Mouse (Mus musculus) CH12F3 (cell line): Measurements from ENCODE around the gene Capn8.

Source experiments
- in situ Hi-C: fragments of 300-500 bp; cut with MboI; formaldehyde crosslinking; loops from 2 replicates; pipeline ENCODE4 v1.14.3; 2020; ENCODE audit warnings: low sequenced_read_pairs

Capn8 gene

DNA sequence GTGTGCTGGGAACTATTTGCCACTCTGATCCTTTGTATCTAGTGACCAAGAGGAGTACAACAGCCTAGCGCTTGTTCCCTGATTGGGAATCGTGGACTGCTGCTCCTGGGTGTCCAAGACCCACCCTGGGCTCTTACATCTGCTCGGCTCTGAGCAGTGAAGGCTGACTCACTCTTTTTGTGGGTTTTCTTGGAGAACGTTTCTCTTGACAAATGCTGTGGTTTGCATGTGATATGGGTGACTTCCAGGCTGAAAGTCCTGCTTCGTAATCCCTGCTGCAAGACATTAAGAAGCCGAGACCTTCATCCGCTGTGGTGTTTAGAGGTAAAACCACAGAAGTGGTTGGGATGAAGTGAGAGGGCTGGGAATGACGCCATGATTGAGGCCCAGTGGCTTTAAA lies 21.7 kb upstream of the Capn8 start:
- in situ Hi-C loops: loop anchor here (10.0 to 25.0 kb wide), 2 partner anchors 406 to 648 kb away; no protein-coding TSS in a partner anchor

DNA sequence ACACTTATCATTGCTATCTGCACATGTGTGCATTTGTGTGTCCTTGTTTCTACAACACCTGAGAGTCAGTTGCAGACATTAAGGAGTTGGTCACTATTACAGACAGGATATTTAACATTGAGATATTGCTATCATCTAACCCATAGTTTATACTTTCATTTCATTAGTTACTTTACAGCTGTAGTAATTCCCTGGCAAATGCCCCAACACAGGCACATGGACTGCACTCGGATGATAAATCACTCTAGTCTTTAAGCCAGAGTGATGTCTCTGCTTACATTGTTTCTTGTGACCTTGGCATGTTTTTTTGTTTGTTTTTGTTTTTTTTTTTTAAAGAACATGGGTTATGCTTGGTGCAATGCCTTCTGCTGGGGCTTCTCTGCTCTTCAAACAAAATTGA lies 20.9 kb upstream of the Capn8 start:
- in situ Hi-C loops: loop anchor here (10.0 to 25.0 kb wide), 2 partner anchors 407 to 649 kb away; no protein-coding TSS in a partner anchor

DNA sequence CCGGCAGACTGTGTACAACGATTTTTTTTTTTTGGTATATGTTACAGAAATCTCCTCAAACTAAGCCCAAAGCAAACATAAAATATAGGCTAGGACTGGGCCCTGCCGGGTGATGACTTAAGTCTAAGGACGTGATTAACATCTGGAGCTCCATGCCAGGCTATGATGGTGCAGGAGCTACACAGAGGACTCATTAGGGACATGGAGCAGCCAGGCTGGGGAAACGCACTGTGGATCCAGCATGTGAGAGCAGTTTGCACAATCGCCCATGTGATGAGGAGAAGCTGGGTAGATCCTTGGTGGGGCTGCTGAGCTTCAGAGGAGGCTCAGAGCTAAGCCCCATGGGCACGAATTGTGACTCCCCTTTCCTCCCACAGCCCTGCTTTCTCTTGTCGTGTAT lies 14.0 kb upstream of the Capn8 start:
- in situ Hi-C loops: loop anchor here (25.0 kb wide), 1 partner anchor 687 kb away; no protein-coding TSS in a partner anchor

DNA sequence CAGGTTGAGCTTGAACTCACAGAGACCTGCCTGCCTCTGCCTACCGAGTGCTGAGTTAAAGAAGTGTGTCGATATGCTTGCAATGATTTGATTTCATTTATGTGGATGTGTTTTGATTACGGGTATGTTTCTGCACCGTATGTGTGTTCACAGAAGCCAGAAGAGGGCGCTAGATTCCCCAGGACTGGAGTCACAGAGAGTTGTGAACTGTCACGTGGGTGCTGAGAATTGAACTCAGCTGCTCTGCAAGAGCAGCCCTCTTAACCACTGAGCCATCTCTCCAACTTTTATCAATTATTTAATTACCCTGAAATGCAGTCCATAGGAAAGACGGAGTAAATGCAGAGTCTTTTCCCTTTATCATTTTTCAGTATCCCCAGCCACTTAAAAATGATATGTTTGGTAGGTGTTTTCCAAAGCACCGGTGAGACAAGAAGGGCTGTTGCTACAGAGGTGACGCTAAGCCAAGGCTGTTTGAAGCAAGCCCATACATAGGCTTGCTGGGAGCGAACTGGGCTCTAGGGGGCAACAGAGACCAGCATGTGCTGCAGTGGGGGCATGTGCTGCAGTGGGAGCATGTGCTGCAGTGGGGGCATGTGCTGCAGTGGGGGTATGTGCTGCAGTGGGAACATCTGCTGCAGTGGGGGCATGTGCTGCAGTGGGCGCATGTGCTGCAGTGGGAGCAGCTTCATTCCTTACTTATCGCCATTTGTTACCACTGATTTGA lies 11.0 kb upstream of the Capn8 start:
- in situ Hi-C loops: loop anchor here (25.0 kb wide), 1 partner anchor 683 kb away; no protein-coding TSS in a partner anchor

DNA sequence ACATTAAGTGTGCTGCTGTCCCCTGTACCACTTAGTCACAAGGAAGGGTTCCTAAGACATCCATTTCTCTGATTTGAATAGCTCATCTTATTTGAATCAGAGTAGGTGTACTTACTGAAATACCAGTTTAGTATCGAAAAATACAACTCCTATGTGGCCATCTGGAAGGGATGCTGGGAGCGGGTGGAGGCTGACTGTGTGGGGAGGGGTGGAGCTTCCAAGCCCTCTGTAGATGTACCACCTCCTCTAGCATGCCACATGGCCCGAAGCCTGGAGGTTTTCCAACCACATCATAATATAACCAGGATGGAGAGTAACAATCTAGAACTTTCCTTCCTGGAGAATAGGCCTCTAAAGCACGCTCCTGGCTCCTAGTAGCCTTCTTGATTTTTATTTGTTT lies 6.5 kb upstream of the Capn8 start:
- in situ Hi-C loops: loop anchor here (25.0 kb wide), 1 partner anchor 679 kb away; no protein-coding TSS in a partner anchor

DNA sequence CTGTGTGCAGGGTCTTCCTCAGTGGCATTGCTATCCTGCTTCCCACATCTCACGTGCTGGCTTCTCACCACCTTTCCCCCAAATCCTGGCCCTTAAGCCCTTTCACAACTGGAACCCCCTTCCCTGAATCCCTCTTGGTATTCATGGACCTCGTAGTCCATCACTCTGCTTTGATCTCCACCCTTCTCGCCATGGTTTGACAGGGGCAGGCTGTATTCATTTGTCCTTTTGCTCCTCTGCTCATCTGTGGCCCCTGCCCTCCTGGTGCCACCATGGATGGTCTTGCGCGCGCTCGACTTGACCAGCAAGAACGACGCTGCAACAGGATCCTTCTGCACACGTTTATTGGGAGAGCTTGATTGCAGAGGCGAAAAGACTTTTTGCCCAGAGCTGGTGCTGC lies 5.3 kb upstream of the Capn8 start:
- in situ Hi-C loops: loop anchor here (25.0 kb wide), 1 partner anchor 678 kb away; no protein-coding TSS in a partner anchor

DNA sequence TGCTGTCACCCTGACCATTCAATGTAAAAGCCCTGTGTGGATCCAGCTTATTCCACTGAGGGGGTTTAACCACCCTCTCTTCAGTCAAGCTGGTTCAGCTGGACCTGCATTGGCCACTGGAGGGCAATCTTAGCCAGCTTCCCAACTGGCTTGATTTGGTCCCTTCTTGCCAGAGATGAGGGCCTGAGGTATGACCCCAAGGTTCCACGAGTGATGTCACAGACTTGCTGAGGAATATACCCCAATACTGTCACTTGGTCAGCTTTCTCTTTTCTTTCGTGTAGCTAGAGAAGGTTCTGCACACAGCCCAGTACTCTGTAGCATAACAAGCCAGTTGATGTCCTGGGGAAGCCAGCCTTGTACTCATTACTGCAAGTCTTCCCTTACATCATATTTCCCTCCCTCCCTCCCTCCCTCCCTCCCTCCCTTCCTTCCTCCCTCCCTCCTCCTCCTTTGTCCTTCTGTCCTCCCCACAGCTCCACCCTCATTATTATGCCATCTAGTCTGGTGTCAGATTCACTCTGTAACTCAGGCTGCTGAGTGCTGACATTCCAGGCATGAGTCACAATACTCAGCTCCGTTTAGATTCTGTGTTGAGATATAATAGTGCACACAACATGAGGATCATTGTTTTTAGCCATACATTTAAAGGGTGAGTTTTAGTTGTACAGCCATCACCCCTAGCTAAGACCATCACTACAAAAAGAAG lies 4.3 kb upstream of the Capn8 start:
- in situ Hi-C loops: loop anchor here (25.0 kb wide), 1 partner anchor 677 kb away; no protein-coding TSS in a partner anchor

DNA sequence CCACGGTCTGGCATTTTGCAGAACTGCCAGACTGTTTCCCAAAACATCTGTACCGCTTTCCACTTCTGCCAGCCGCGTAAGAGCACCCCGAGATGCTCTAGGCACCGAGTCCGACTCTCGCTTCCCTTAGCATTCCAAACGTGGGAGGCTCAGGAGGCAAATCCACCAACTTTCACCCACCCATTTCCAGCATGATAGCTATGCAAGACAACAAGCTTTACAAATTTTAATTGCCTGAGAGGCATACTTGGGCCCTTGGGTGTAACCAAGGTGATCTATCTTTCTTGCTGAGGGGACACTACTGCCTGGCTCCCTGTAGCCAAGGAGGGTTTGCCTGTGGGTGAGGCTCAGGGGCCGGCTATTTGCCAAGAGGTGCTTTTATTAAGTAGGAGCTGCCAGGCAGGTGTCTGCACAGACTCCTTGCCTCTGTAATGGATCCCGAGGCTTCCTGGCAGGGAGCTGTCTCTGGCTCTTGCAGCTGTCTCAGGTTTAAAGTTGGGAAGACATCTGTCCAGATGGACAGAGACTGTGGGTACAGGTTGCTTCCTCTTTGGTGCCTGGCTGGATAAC lies 2.8 kb upstream of the Capn8 start:
- in situ Hi-C loops: loop anchor here (25.0 kb wide), 1 partner anchor 675 kb away; no protein-coding TSS in a partner anchor

DNA sequence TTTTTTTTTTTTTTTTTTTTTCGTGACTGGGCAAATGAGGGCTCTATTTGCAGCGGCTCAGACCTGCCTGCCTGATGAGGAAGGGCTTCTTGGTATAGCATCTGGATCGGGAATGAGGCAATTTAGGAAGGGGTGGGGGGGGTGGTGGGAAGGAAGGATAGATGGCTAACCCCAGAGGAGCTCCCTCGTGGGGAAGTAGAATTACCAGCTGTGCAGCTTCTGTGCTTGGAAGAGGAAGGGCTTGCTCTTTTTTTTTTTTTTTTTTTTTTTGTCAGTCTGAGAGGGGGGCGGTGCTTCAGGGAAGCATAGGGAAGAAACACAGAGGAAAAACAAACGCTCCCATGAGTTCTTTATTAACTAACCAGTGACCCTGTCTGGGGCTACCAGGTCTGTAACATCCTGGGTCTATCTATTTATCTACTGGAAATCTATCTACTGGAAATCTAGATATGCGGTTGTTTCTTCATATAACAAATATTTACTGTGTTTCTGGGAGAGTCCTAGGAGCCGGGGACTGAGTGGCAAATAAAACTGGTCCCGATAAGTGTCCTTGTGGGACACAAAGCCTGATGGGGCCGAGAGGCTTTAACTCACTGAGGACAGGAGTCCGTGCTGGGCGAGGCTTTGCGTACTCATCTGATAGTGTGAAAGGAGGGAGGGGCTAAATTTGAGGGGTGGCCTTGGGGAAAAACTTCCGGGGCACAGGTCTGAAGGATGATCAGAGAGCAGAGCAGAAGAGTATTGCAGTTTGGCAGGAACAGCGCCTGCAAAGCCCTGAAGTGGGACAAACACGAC lies 2.0 kb upstream of the Capn8 start:
- in situ Hi-C loops: loop anchor here (25.0 kb wide), 1 partner anchor 675 kb away; no protein-coding TSS in a partner anchor

DNA sequence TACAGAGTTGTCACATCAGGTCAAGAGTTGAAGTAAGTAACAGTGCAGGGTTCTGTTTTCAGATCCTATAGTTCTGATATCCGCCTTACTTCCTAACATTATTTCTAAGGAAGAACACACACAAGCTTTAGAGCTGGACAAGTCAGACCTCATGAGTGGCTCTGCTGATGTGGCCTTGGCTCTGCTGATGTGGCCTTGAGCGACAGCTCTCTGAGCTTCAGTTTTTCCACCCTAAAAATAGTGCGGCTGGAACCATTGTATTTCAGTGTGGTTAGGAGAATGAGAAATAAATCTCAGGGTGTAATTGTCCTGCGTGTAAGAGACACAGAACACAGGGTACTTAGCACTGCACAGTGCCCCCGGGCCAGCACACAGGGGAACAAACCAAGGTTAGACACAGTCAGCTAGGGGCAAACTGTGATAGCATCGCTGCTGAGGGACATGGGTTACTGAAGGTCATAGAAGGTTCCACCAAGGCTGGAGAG lies 586 bp downstream of the Capn8 start:
- in situ Hi-C loops: loop anchor here (25.0 kb wide), 1 partner anchor 672 kb away; no protein-coding TSS in a partner anchor

DNA sequence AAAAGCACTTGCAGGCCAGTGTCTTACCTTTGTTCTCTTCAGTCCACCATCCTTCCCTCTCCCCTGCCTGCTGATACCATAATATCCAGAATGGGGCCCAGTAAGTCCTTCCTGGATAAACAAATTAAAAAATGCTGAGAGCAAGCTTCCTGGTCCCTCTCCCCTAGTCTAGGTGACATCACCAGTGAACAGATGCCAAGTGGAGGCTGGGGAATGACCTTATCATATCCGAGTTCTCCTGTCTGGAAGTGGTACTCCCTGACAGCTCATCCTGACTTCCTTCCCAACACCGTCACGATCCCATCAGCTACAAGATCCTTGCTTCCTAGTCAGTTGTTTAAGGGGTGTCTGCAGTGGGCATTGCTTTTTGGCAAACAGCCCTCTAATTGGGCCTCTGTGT lies 6.3 kb downstream of the Capn8 start:
- in situ Hi-C loops: loop anchor here (25.0 kb wide), 1 partner anchor 666 kb away; no protein-coding TSS in a partner anchor

DNA sequence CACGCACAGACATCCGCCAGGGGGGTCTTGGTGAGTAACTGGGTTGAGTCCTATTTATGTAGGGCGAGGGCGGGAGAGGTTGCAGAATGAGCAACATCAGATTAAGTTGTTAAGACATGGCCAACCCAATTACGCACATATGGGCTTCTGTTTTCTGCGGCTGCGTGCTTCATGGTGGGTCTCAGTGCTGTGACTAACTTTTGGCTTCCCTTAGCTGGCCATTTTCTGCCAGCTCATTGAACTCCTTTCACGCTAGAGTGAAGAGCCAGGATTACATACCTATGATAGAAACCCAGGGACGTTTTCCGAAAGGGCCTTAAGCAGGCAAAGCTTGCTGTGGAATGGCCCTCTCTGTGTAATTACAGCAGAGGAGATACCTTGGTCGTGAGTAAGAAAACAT lies 7.2 kb downstream of the Capn8 start:
- in situ Hi-C loops: loop anchor here (25.0 kb wide), 1 partner anchor 665 kb away; no protein-coding TSS in a partner anchor

DNA sequence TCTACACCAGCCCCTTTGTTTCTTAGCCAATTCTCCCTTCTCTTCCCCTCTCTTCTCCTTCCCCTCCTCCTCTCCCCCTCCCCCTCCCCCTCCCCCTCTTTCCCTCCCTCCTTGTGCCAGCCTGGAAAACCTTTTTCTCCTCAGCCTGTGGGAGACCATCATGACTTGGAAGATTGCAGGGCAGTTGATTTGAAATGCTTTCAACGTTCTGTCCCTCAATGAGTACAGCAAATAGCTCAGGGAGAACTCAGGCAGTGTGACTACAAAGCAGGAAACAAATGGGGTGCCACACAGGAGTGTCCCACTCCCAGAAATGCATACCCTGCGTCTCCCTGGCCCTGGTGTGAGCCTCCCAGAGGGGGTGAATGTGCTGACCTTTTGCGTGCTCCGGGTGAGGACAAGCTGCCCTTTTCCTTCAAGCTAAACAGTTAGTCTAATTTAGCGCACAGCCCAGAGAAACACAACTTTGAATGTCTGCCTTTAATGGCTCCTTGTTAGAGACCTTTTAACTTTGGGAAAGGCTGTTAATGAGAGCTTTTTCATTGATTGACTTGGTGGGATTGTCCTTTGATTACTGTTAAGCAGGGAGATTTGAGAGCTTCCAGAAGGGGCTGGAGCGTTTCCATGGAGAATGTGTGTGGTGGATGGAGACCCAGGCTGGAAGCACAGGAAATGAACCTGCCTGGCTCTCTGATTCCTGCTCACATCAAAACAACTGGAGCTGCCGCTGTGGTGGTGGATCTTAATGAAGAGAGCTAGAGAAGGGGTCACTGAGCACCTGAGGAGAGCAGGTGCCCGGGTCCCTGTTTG lies 9.3 kb downstream of the Capn8 start:
- in situ Hi-C loops: loop anchor here (25.0 kb wide), 1 partner anchor 663 kb away; no protein-coding TSS in a partner anchor

DNA sequence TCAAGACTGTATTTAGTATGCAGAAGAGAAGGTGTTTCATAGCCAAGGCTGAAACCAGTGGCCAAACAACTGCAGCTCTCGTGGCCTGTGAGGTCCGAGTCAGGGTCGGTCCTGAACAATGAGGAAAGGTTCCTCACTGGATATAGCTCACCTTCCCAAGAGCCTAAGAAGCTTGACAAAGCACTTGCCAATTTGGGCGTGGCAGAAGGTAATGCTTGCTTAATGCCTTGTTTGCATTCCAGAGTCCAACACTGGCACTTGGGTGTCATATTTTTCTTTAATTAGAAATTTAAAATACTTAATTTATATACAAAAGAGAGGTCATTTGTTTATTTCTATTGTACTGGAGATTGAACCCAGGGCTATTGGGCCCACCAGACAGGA lies 9.9 kb downstream of the Capn8 start:
- in situ Hi-C loops: loop anchor here (25.0 kb wide), 1 partner anchor 663 kb away; no protein-coding TSS in a partner anchor

DNA sequence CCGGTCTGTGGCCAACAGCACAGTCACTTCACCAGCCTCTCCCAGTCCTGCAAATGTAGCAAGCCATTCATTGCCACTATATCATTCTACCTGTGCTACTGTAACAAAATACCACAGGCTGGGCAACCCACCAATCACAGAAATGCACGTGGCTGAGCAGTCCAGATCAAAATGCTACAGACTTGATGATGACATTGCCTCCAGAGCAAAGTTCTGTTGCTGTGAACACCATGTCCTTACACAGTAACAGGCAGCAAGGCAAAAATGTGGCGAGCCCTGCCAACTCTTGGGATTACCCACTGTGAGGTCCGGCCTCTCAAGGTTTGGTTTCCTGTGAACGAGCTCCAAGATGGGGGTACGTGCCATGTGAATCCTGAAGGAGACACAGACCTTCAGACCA lies 19.4 kb downstream of the Capn8 start:
- in situ Hi-C loops: no loop called here

DNA sequence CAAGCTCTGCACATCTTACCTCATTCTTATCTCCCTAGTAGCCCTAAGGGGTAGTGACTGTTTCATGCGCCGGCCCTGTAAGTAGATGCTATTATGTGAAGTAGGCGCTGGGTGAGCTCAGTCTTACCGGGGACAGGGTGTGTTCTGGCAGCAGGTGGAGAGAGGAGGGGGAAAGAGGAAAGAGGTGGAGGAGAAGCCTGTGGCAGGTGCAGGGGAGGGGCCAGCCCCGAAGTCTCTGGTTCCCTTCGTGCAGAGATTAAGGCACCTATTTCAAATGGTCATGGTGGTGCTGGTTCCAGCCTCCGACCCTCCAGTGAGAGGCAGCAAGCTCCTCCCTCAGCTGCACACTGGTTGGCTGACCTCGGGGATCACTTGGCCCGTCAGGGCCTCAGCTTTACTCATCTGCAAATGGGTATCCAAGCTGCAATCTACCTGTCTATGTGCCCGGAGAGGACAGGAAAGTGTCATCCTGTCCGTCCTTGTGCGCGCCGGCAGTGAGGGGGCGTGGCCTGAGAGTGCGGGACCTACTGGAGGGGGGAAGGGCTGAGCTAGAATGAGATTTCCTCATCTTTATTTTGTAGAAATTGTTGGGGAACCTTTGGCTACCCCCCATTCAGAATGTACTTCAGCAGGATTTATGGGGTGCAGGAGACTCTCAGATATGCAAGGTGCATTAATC lies 20.5 kb downstream of the Capn8 start:
- in situ Hi-C loops: no loop called here

DNA sequence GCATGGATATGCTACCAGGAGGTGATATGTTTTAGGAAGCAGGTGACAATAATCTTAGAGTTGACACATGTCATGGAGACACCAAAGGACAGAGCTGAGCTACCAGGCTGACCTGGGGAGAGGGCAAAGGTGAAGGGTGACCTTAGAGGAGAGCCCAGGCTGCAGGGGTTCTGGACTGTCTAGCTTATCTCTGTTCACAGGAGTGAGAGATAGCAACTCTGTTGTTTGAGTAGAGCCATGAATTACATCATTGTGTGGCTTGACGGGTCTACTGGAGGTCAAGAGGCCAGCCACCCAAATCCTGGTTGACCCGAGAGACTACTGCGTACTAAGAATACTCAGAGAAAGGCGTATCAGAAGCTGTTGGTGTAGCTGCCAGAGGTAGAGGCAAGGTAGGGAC lies 22.9 kb downstream of the Capn8 start:
- in situ Hi-C loops: no loop called here

DNA sequence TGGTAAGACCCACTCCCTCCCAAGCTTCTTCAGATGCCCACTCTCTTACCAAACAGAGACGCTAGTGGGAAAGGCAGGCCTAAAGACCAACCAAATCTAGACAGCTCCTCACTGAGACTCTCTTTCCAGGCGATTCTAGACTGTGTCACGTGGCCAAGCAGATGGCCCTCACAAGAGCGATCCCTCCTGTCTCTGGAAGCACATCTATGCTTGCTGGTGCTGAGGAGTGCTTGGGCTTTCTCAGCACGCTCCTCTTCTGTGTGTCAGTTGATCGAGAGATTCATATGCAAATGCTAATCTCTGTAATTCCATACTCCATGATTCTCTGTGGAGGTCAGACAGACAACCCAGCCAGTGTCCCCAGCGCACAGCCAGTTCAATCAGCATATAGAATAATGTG lies 26.7 kb downstream of the Capn8 start:
- in situ Hi-C loops: no loop called here

DNA sequence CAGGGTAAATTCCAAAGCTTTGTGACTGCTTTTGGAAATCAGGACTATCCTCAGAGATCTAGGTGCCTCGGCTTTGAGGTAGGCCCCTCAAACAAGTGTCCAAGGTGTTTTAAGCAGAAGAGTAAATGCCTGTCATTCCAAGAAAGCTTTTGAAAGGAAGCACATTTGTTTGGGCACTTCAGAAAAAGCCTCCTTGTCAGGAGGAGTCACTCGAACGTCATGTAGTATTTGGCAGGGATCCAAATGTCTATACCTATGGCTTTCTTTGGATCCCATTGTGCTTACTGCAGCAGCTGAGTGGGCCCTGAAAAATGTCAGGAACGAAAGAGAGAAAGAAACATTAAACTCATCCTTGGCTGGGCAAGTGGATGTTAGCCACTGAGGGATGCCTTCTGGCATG lies 27.6 kb downstream of the Capn8 start:
- in situ Hi-C loops: no loop called here
